Mouse (Mus musculus) adrenal gland, postnatal 10 days (tissue): ENCODE results near the gene Aven. TPM values are rescaled to one million over a fixed set of nuclear protein-coding genes. Genes with fewer than 3 reads are reported as not detected.

Experiments
- DNase-seq: peaks from one replicate; pipeline ENCODE4 v3.0.0; 2021; ENCODE audit warnings: mixed read lengths
- microRNA-seq: library from miRNA; unstranded; fragments of <30 nt; microRNA quantifications from one replicate; pipeline ENCODE4 v1.2.0, GENCODE M21; 2021
- total RNA-seq, 2 experiments: library from RNA; stranded (reverse); gene quantifications; 2 replicates each; pipeline ENCODE4 v1.2.3; 2021

Aven gene
- total RNA-seq, 2 experiments from 2014 or later: 12.2 to 15.1 TPM

DNA sequence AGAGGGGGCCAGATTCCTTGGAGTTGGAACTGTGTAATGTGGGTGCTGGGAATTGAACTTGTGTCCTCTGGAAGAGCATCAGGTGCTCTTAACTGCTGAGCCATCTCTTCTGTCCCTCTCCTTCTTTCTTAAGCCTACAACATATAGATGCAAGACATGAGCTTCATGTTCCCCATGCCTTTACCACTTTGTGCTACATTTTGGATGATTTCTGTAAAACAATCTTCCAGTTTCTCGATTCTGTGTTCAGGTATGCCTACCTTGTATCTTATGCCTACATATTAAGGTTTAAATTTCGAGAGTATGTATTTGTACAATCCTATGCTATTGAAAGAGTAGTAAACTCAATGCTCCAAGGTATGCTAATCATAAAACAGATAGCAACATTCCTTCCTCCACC, 183.4 kb downstream of the Aven start:
- no peak for DNase-seq

DNA sequence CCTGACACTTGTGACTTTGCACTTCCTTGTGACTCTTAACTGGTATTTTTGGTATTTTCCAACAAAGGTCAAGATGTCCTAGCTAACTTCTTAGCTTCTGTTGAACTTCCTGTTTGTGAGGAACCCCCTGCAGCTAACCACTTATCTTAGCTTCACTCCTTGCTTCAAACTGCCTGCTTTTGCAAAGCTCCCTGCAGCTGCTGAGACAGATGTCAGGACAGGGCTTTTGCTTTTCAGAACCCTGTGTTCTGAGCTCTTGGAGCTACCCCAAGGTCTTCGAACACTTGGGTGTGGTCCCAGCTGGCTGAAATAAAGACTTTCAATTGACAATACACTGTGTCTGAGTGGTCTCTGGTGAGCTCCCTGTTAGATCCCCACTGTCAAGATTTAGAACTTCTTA, 184.0 kb downstream of the Aven start:
- DNase-seq: no peak

DNA sequence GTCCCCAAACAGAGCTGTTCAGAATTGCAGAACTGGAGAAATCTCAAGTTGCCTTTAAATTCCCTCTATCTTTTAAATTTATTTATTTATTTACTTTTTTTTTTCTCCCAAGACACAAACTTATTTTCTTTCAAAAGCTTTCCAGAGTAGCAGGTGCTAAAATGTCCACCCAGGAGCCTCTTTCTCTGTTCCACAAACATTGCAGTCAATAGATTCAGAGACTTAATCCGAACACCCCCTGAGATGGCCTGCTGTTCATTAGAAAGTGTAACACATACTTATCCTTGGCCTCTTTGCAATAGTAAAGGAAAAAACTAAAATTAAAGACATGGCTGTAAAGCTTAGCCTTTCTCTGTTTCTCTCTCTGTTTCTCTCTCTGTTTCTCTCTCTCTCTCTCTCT, 184.5 kb downstream of the Aven start:
- DNase-seq: no peak

DNA sequence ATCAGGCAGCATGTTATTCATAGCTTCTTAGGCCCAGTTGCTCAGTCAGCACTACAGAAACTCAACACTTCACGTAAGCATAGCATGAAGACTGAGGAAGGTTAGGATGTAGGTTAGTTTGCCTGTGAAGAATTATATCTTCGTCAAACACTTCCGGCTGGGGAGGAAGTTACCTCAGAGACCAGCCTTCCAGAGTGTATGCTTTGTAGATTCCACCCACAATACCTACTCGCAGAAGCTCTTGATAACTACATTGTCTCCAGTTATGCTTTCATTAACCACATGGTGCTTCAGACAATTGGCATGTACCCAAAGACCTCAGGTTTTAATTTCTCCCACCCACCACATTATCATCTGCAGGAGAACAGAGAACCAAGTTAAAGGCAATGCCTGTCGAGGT, 189.1 kb downstream of the Aven start:
- no peak for DNase-seq

Small RNAs within 50 kb of the gene (microRNA-seq; reads per million reads assigned to microRNA genes)
- gene Gm44374: not detected

Other genes starting within 250 kb of the Aven start
- not detected for gene Nutm1, start 233.7 kb upstream of the Aven start, total RNA-seq
- 100 to 1,000 TPM; 121 to 126 TPM for gene Nop10, start 231.0 kb upstream of the Aven start, total RNA-seq
- 10 to 100 TPM; 33.1 to 43.7 TPM for gene Slc12a6, start 227.1 kb upstream of the Aven start, total RNA-seq
- under 1 TPM in 1 of 2 experiments, not detected in 1; 0.54 TPM for gene Gm21985, start 226.7 kb upstream of the Aven start, total RNA-seq
- 10 to 100 TPM; 75.7 to 89.7 TPM for gene Emc4, start 124.9 kb upstream of the Aven start, total RNA-seq
- gene Katnbl1, start 113.8 kb upstream of the Aven start, total RNA-seq: 10 to 100 TPM; 11.6 to 12.8 TPM
- gene Emc7, start 38.0 kb upstream of the Aven start, total RNA-seq: 10 to 100 TPM; 23.8 to 27.3 TPM
- gene Chrm5, start 12.2 kb upstream of the Aven start, total RNA-seq: not detected